In the genomic region with DNA sequence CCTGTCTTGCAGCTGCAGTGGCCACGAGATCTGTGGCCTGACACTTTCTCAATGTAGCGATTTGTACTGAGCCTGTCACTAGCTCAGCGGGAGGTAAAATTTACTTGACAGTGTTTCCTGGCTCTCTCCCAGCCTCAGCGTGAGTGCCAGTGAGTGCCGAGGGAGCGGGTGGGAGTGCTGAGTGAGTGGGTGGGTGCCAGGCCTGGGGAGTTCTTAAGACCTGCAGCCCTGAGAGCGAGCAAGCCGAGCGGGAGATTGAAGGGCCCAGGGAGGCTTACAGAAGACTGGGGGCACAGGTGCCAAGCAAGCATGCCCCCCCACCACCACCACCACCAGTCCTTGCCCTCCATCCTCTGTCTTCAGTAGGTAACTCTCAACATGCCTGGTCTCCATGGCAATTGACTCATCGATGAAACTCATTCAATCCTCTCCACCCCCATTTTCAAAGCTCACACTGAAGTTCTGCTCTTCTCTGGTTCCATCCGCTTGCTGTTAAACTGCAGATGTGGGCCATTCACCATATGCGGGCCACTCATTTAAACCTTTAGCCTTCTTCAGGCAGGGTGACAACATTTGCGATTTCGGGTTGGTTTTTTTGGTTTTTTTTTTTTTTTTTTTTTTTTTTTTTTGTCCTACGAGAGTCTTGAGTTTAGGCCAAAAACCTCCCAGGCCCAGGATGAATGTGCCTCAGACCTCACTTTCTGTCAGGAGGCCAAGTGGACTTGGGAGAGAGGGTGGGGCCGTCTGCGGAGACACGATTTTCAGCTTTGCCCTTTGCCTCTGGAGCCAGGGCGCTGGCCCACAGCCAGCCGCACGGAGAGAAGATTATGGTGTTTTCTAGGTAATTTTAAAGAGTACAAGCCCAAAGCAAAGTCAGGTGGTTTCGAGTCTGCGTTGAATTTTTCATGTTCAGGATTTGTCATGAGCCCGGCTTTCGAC, we compare ENCODE assay signal across 9 mouse cellular contexts.
DNase-seq lines count a peak whose midpoint lies in the region; ATAC-seq and TF ChIP-seq lines count a peak whose summit lies in the region.
"Had no signal": no experiment of that assay in that cellular context is flagged by ENCODE, and none has a peak within 500 bp of the region (broad histone marks: within the 10 kb centered on the region; RNA-seq: fewer than 3 reads in every experiment).

No protein-coding gene starts in this region.

- peaks cover 27% of the 10 kb centered on the region for H3K4me1 ChIP-seq in embryonic facial prominence, embryonic 15.5 days
- H3K4me1 ChIP-seq in heart, postnatal 0 days (ENCODE audit: control insufficient read depth, insufficient read depth), result peaks cover 6% of the 10 kb centered on the region; the same call in 1 of the 2 replicates
- H3K4me1 ChIP-seq in lung, embryonic 15.5 days, result peaks cover 19% of the 10 kb centered on the region

- no peaks in the 10 kb centered on the region for H3K36me3 ChIP-seq in embryonic facial prominence, embryonic 15.5 days
- no peaks in the 10 kb centered on the region for H3K36me3 ChIP-seq in heart, postnatal 0 days (replicated peaks; ENCODE audit: control insufficient read depth, insufficient read depth, low read length)
- no peaks in the 10 kb centered on the region for H3K36me3 ChIP-seq in lung, embryonic 15.5 days

- H3K9ac ChIP-seq in embryonic facial prominence, embryonic 15.5 days, result no peak overlapping the region
- no peak overlapping the region for H3K9ac ChIP-seq in heart, postnatal 0 days (replicated peaks; ENCODE audit: low read depth, low read length)
- no peak overlapping the region for H3K9ac ChIP-seq in lung, embryonic 15.5 days

- H3K27ac ChIP-seq in embryonic facial prominence, embryonic 15.5 days (replicated peaks), result peak overlapping the region; percentile 34
- H3K27ac ChIP-seq in heart, postnatal 0 days (ENCODE audit: low read depth), result no peak overlapping the region
- H3K27ac ChIP-seq in lung, embryonic 15.5 days, result peak overlapping the region; percentile 12

- H3K27me3 ChIP-seq in embryonic facial prominence, embryonic 15.5 days, result 0 out of 2 replicates have a peak, but pooled peaks cover 6% of the 10 kb centered on the region
- H3K27me3 ChIP-seq in heart, postnatal 0 days (ENCODE audit: control insufficient read depth, insufficient read depth, low read length), result no peaks in the 10 kb centered on the region
- no peaks in the 10 kb centered on the region for H3K27me3 ChIP-seq in lung, embryonic 15.5 days

- TF ChIP-seq EP300 in heart, postnatal 0 days (IDR thresholded peaks at IDR 0.05; ENCODE audit: low read depth), result no peak

- WGBS in embryonic facial prominence, embryonic 15.5 days, result 23% methylated on average over 25 of the region's 25 CpGs
- WGBS in heart, postnatal 0 days, result 35% methylated on average over 25 of the region's 25 CpGs
- 30% methylated on average over 25 of the region's 25 CpGs for WGBS in lung, embryonic 15.5 days

- peak; percentile 24 for DNase-seq in gastrocnemius, adult 18-20 months (ENCODE audit: low spot score)
- DNase-seq in gastrocnemius, postnatal 36 days, result no peak
- peak; percentile 48 for DNase-seq in heart, postnatal 0 days (ENCODE audit: low spot score)
- peak; percentile 89 to 91 for DNase-seq in kidney, postnatal 36 days
- peak; percentile 42 to 44 for DNase-seq in right cerebral cortex, postnatal 36 days (ENCODE audit: low spot score in 2 of 2)
- no peak for DNase-seq in thymus, postnatal 14 days

- peak overlapping the region; percentile 20; the same call in 1 of the 2 replicates for H3K4me3 ChIP-seq in embryonic facial prominence, embryonic 15.5 days (replicated peaks)
- peak overlapping the region; percentile 13; the same call in 1 of the 2 replicates for H3K4me3 ChIP-seq in heart, postnatal 0 days (ENCODE audit: low read depth, low read length)
- peak overlapping the region; percentile 7; the same call in 1 of the 2 replicates for H3K4me3 ChIP-seq in lung, embryonic 15.5 days
- H3K4me3 ChIP-seq: myocyte had no signal

- ATAC-seq in embryonic facial prominence, embryonic 15.5 days (ENCODE audit: insufficient number of reproducible peaks, low FRiP score, low TSS enrichment, low read depth), result peak; percentile 54; the same call in 1 of the 2 replicates
- ATAC-seq in heart, postnatal 0 days (ENCODE audit: insufficient read depth, low read depth), result peak; percentile 47; the same call in 1 of the 2 replicates
- peak; percentile 78 for ATAC-seq in lung, embryonic 15.5 days (ENCODE audit: borderline replicate concordance, extremely low read depth, low FRiP score, low TSS enrichment)

- intact Hi-C loops in gastrocnemius, postnatal 36 days (cut with DNase I), result no loop called here

- H3K9me3 ChIP-seq in embryonic facial prominence, embryonic 15.5 days (replicated peaks), result no peaks in the 10 kb centered on the region
- H3K9me3 ChIP-seq in heart, postnatal 0 days (replicated peaks; ENCODE audit: control insufficient read depth, low read length), result no peaks in the 10 kb centered on the region
- H3K9me3 ChIP-seq in lung, embryonic 15.5 days, result no peaks in the 10 kb centered on the region

- no peak for TF ChIP-seq CTCF in heart, postnatal 0 days (IDR thresholded peaks at IDR 0.05; ENCODE audit: low read depth)

- H3K4me2 ChIP-seq in embryonic facial prominence, embryonic 15.5 days (replicated peaks), result peak overlapping the region; percentile 40
- peak overlapping the region; percentile 38 for H3K4me2 ChIP-seq in heart, postnatal 0 days (ENCODE audit: low read depth, low read length)
- H3K4me2 ChIP-seq in lung, embryonic 15.5 days, result peak overlapping the region; percentile 45

Comparison
In these comparisons a context has a peak if more than half of its experiments do, and no peak if none do; other contexts are left out.
1. DNase-seq: peak in gastrocnemius, adult 18-20 months (single experiment), heart, postnatal 0 days (single experiment), kidney, postnatal 36 days (2 of 2) and right cerebral cortex, postnatal 36 days (2 of 2); none in gastrocnemius, postnatal 36 days (0 of 2) and thymus, postnatal 14 days (single experiment).
2. Peak in every context shown above with its lines, with median percentiles within 50 percentile points of each other: ATAC-seq, H3K4me2 ChIP-seq and H3K4me3 ChIP-seq.